Mouse (Mus musculus): ENCODE measurements around the gene Tmem127.
"Not testable (repeated sequence)": the region's sequence is repeated elsewhere in the genome, so short reads cannot be mapped to it uniquely, and the experiment has no call there.

The Tmem127 gene

DNA sequence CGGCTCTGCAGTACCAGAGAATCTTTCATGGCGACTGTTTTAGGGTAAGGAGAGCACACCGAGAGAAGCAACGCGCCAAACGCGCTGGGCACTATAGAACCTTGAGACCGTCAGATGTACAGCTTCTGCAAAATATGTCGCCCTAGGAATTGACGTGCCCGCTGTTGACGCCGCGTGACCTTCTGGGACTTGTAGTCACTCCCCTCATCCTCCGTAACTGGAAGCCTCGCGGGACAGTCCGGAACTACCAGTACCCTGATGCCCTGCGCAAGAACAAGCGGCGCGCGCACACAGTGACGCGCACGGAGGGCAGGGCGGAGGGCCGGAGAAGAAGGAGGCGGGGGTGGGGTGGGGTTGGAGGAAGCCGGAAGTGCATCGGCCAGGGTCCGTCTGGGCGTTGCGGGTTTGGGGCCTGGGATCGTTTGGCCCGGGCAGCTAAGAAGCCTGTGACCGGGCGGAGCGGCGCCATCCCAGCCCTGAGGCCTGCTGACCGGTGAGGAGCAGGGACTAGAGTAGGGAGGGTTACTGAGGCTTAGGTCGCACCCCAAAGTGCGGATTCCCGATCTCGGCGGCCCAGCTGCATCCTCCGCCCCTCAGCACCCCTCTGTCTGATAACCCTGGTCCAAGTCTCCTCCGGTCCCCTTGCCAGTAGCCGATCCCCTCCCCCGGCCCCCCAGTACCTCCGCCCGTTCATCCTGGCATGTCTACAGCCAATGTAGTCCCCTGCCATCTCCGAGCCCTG, at the start of gene Tmem127, which contains the start of gene Ciao1:
Gene Tmem127 (plus strand): TSS at position 317 of the 742 bp plus-strand sequence.
Gene Ciao1 (minus strand): TSS at position 225 of the 742 bp plus-strand sequence.
- DNase-seq (ENCODE audit: low spot score), result peak; percentile 98

DNA sequence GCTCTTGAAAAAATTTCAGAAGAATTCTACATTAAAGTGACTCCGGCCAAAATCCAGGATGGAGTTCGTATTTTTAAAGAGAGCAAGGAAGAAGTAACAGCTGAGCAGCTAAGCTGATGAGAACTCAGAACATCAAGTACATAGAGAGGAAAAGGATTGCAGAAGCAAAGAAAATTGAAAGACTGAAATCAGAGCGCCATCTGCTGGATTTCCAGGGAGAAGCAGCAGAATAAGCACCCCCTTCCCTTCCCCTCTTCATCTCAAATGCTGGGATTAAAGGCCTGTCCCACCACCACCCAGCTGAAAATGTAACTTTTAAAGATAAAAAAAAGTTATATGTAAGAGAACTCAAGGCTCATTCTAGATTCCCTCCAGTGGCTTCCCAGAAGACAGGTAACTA, 42.8 kb upstream of the Tmem127 start:
- DNase-seq (ENCODE audit: low spot score), result peak; percentile 65

DNA sequence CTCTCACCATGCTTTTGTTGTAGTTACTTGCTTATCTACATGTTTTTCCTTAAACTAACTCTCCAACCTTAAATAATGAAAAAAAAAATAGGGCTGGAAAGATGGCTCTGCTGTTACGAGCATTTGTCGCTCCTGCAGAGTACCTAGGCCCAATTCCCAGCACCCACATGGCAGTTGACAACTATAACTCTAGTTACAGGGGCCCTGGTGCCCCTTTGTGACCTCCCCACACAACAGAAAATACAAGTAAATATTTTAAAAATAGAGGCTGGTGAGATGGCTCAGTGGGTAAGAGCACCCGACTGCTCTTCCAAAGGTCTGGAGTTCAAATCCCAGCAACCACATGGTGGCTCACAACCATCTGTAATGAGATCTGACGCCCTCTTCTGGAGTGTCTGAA, 41.8 kb upstream of the Tmem127 start:
- DNase-seq (ENCODE audit: low spot score), result not testable (repeated sequence)

DNA sequence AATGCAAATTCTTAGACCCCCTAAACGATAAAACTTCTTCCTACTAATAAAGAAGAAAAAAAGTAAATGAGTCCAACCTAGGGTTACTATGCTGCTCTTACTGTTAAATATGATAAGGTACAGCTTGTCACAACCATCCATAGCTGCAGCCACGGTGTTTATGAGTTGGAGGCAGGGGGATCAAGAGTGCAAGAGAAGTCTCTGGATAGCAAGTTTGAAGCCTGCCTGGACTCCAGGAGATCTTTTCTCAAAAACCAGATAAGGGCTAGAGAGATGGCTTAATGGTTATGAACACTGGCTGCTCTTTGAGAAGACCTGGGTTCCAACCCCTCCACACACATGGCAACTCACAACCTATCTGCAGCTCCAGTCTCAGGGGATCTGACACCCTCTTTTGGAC, 40.8 kb upstream of the Tmem127 start:
- peak; percentile 14 for DNase-seq (ENCODE audit: low spot score)

DNA sequence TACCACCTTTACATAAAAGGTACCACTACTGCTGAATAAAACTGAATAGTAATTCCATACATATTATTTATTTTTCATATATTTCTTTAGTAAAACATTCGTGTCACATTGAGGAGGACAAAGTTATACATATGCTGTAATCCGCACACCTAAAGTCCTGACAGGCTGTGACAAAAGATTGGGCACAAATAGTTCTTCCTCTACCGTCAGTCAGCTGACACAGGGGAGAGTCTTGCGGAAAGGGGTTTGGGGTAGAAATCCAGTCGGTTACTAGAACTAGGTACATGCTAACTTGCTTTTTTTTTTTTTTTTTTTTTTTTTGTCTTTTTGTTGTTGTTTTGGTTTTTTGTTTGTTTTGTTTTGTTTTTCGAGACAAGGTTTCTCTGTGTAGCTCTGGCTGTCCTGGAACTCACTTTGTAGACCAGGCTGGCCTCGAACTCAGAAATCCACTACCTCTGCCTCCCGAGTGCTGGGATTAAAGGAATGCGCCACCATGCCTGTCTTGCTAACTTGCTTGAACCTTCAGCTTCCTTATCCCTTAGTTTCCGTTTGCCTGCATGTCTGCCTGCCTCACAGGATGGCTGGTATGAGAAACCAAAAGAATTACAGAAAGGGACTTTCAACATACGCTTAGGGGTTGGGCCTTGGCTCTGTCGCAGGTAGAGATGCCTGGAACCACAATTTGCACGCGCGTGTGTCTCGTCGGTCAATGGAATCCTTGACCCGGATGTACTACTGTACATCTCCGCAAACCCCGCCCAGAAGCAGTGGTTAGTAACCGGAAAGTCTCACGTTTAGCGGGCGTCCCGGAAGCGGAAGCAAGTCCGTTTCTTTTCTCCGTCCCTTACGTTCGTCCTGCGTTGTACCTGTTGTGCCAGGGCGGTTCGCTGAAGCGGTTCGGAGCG, 39.9 kb upstream of the Tmem127 start, which contains the start of the genes 1810024B03Rik and Snrnp200:
Gene 1810024B03Rik (minus strand): TSS at position 734 of the 905 bp plus-strand sequence.
Gene Snrnp200 (plus strand): TSS at position 840 of the 905 bp plus-strand sequence.
- DNase-seq (ENCODE audit: low spot score), result peak; percentile 95

DNA sequence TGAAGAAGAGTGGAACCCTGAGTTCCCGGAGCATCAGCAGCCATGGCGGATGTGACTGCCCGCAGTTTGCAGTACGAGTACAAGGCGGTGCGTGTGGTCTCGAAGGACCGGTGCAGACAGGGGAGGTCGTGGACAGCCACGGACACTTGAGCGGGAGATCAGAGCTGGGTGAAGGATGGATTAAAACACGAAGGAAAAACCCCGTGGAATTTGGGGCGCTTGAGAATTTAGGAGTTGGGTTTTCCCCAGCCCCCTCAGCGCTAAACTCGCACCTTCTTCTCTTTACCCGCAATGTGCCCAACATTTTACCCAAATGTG, 39.3 kb upstream of the Tmem127 start:
- no peak for DNase-seq (ENCODE audit: low spot score)

DNA sequence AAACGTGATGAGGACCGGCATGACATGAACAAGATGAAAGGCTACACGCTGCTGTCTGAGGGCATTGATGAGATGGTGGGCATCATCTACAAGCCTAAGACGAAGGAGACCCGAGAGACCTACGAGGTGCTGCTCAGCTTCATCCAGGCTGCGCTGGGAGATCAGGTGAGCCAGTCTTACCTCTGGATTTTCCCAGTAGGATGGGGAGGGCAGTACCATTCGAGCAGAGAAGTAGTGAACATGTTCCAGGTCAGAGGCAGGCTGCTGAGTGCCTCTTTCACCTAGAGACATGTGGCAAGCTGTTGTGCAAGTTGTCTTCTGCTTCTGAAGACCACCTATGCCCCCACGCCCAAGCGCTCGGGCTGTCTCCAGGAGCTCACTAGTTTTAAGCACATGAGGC, 37.0 kb upstream of the Tmem127 start:
- DNase-seq (ENCODE audit: low spot score), result no peak

DNA sequence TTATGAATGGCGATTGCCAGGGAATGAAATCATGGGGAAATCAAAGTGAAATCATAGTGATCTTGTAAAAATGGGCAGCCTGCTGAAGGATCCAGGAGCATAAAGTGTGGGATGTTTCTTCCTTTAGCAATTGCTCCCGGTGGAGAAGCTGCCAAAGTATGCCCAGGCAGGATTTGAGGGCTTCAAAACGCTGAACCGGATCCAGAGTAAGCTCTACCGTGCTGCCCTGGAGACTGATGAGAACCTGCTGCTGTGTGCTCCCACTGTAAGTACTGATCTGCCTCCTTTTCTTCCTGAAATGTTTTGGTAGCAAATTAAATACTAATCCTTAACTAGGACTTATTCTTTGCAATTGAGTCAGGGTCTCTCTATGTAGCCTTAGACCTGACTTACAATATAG, 30.0 kb upstream of the Tmem127 start:
- DNase-seq (ENCODE audit: low spot score), result no peak

DNA sequence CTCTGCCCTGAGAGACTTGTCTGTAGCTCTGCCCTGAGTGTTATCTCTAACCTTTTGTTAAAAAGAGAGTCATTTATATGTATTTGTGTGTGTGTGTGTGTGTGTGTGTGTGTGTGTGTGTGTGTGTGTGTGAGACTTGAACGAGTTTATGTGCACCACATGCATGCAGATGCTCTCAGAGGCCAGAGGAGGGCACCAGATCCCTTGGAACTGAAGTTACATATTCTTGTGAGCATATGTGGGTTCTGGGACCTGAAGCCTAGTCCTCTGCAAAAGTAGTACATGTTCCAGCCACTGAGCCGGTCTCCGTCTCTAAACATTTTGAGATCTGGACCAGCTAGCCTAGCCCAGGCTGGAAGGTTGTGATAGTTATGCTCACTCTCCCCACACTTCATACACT, 22.4 kb upstream of the Tmem127 start:
- no peak for DNase-seq (ENCODE audit: low spot score)

DNA sequence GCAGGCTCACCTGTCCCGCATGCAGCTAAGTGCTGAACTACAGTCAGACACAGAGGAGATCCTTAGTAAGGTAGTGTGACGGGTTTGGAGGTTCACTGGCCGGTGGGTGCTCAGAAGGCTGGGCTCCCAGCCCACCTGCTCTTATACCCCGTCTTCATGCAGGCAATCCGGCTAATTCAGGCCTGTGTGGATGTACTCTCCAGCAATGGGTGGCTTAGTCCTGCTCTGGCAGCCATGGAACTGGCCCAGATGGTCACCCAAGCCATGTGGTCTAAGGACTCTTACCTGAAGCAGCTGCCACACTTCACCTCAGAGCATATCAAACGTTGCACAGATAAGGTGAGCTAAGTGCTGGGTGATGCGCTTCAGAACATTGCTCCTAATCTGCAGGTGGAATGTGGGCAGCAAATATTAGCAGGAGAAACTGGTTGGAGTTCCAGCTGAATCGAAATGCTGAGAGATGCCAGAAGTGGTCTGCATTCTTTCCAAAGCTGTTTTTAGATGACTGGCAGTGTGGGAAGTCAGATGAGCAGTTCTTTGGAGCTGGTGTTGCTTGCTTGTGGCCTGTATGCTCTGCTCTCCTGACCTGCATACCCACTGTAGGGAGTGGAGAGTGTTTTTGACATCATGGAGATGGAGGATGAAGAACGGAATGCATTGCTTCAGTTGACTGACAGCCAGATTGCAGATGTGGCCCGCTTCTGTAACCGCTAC, 9.7 kb upstream of the Tmem127 start:
- DNase-seq (ENCODE audit: low spot score), result no peak

DNA sequence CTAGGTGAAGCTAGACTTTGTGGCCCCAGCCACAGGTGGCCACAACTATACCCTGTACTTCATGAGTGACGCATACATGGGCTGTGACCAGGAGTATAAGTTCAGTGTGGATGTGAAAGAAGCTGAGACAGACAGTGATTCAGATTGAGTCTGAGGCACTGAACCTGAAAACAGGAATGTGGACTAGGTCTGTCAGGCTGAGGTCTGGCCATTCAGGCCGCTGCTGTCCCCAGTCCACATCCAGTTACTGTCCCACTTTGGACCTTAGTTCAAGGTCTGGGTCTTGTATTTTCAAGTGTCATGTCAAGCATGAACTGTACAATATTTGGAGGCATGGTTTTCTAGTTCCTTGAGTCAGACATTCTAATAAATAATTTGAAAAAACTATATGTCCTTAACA, 7.6 kb upstream of the Tmem127 start:
- DNase-seq (ENCODE audit: low spot score), result no peak

DNA sequence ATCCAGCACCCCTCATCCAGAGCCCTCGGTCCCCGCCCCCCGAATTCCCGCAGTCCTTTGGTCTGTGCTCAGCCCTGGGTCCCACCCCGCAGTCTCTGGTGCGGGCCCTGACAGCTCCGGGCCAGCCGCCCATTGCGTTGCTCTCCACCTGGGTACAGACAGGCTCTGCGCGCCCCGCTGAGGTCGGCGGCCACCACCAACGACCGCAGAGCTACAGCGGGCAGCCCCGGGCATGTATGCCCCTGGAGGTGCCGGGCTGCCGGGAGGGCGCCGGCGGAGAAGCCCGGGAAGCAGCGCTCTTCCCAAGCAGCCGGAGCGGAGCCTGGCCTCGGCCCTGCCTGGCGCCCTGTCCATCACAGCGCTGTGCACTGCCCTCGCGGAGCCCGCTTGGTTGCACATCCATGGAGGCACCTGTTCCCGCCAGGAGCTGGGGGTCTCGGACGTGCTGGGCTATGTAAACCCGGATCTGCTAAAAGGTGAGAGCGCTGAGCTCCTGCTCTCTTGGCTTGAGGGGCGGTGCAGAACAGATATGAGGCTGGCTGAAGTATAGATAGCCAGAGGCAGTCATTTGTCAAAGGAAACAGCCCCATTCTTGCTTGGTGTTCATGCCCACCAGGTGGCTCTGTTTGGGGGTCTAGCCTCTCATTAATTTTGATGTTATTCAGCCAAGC, 761 bp downstream of the Tmem127 start:
- peak; percentile 61 for DNase-seq (ENCODE audit: low spot score)

DNA sequence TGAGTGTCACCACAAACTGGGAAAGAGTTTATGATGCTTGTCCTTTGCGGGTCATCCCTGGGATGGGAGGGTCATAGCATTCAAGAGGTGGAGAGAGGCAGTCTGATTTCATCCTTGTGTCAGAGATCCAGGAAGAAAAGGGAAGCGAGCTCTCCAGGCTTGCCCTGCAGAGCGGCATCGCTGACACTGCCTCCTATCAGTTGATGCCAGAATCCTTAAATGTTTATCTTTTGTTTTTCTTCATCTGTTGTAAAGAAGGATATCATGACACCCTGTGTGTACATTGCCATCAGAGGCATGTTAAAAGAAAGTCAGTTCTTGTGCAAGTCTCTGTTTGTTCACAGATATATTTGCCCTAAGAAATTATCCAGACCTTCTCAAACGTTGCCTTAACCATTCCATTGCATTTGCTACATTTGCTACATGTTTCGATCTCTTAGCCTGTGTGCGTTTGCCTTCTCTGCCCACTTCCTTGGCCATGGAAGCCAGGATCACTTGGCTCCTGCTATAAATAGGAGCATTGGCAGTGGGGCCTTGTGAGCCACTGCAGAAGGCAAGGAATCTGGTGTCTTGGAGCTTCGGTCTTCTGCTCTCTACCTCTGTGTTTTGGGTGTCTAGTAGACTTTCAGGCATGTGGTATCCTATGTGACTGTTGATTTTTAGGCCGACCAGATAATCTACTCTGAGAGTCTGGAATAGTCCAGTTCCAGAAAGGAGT, 2.7 kb downstream of the Tmem127 start:
- DNase-seq (ENCODE audit: low spot score), result no peak

DNA sequence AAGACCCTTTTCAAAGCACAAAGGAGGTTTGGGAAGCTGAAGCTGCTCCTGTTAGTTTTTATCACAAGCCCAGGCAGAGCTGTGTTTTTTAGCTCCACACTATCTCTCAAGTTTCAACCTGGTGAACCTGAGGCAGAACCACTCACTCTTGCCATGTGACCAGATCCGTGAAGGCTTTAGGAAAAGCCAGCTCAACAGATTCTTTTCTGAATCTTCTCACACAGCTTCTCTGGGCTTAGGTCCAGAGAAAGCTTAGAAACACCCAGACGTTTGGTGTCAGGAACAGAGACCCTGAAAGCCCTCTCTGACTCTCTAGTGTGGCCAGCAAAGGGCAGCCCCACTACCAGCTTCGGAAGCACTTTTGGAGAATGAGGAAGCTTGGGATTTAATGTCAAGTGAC, 3.7 kb downstream of the Tmem127 start:
- no peak for DNase-seq (ENCODE audit: low spot score)

DNA sequence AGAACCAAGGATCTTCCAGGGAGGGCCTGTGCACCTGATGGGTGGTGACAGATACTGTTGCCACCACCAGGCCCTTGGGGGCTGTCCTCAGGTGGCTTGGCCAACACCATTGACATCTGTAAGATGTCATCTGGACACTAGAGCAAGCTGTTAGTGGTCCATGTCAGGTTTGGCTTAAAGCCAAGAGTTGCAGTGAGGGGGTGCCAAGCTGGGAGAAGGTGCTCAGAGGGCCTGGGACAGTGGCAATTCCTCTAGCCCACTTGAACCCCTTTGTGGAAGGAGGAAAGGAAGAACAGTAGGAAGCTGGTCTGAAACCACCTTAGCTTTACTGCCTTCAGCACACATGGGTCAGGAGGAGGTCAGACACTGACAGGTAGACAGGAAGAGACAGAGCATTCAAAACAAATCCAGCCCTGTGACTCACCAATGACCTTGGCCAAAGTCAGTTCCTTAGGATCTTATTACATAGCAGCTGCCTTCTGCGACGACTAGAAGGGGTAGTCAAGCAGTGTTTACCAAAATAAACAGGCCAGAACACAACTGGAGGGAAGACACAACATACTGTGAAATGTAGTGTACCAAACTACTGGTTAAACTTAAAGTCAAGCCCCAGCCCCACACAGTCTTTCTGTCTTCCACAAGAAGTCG, 4.3 kb downstream of the Tmem127 start:
- no peak for DNase-seq (ENCODE audit: low spot score)

DNA sequence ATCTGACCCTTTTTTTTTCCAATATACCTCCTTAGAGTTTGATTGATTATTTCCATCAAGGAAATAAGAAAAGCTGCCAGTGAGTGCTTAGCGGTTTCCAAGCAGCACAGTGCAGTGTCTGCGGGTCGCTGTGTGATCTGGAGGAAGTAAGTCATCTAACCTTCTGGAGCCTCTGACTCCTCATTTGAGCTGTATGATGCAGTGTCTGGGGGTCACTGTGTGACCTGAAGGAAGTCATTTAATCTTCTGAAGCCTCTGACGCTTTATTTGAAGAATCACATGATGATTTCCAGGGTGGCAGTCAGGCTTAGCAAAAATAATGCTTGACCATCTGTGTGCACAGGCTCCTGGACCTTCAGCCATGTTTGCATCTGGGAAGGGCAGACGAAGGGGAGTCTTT, 5.1 kb downstream of the Tmem127 start:
- DNase-seq (ENCODE audit: low spot score), result no peak

DNA sequence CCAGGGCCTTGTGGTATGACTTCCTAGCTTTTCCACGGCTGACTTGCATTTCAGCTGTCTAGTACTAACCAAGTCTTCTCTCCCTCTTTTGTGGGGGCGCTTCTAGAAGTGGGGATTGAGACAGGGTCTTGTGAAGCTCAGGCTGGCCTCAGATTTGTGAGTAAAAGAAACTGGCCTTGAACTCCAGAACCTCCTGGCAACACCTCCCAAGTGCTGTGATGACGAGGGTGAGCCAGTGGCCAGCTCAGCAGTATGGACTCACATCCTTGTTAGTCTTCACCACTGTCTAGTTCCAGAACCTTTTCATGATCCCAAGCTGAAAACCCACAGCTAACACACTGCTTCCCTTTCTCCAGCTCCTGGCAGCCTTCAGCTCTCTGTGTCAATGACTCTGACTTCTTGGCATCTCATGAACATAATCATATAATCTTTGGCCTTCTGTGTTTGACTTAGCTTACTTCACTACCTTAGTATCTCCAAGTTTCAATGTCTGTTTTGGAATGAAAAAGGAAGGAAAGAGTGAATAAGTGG, 7.0 kb downstream of the Tmem127 start:
- no peak for DNase-seq (ENCODE audit: low spot score)

DNA sequence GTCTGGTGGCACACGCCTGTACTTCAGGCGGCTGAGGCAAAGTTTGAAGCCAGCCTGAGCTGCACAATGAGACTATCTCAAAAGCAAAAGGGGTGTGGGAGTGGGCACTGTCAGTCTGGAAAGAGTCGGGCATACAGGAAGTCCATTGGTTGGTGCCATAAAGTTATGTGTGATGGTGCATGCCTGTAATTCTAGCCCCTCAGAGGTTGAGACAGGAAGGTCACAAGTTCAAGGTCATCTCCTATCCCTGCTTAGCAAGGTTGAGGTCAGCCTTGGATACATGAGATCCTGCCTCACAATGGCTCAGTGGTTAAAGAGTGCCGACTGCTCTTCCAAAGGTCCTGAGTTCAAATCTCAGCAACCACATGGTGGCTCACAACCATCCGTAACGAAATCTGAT, 7.6 kb downstream of the Tmem127 start:
- no peak for DNase-seq (ENCODE audit: low spot score)

DNA sequence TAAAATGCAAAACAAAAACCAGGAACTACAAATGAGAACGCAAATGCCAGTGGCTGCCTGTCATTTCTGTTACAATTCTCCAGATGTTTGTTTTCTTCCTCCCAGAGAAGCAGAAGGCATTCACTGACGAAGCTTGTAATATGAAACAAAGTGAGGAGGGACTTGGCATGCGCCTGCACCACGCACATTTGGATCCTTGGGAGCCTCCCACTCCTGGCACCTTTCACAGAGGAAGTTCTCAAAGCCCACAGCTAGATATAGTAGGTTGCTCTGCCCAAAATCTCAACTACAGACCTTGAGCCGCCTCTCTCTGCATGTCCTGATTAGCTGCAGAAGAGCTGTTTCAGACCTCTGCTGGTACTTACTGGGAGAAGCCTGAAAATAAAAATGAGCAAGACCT, 11.6 kb downstream of the Tmem127 start:
- no peak for DNase-seq (ENCODE audit: low spot score)

DNA sequence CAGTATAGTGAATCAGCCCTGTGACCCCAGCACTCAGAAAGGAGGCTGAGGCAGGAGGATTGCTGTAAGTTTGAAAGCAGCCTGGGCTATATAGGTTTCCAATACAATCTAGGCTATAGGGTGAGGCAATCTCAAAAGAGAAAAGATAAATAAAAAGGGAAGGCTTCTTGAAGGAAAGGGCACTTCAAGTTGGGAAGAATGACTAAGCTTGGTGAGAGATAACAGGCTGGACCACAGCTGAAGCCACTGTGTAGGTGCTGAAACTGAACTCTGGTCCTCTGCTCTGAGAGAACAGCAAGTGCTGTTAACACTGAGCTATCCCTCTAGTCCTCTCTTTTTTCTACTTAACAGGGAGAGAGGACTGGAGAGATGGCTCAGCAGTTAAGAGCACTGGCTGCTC, 14.8 kb downstream of the Tmem127 start:
- no peak for DNase-seq (ENCODE audit: low spot score)

DNA sequence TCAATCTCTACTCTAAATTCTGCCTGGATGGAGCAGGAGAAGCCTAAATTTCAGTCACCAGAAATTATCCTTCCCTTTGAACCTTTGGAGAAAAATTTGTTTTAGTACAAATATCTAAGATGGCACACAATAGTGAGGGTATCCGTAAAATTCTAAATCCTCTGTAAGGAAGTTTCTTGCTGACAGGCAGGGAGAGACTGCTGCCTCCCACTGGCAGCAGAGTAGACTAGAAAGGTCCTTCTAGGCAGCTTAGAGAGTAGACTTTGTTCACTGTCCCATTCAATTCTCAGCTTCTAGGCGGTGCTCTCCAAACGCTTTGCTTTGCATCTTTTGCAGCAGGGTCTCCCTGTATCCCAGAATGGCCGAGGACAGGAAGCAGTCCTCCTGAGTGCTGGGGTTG, 20.1 kb downstream of the Tmem127 start:
- no peak for DNase-seq (ENCODE audit: low spot score)
